ENCODE assay signal across 8 mouse cellular contexts in genomic region chr17:34941344-34942041, GRCm38 (mm10). TPM values are rescaled to one million over a fixed set of nuclear protein-coding genes. Genes with fewer than 3 reads are reported as not detected.
A peak's percentile ranks its signal among the peaks of the same experiment; 100 is the strongest.
DNase-seq lines count a peak whose midpoint lies in the region; ATAC-seq and TF ChIP-seq lines count a peak whose summit lies in the region.

No protein-coding gene starts in this region.

- H3K27ac ChIP-seq in limb, embryonic 10.5 days, result peak overlapping the region; percentile 79
- H3K27ac ChIP-seq in neural tube, embryonic 14.5 days (ENCODE audit: low read depth, low read length), result no peak overlapping the region
- no peak overlapping the region for H3K27ac ChIP-seq in thymus, adult 2 months (ENCODE audit: control insufficient read depth, insufficient read depth, low read length)

- no peaks in the 10 kb centered on the region for H3K27me3 ChIP-seq in E14TG2a.4 (ENCODE audit: insufficient read depth, low read length)
- no peaks in the 10 kb centered on the region for H3K27me3 ChIP-seq in limb, embryonic 10.5 days (ENCODE audit: low read depth, poor library complexity, severe bottlenecking)
- H3K27me3 ChIP-seq in neural tube, embryonic 14.5 days (ENCODE audit: control insufficient read depth, insufficient read depth, low read length), result no peaks in the 10 kb centered on the region
- no peaks in the 10 kb centered on the region for H3K27me3 ChIP-seq in thymus, adult 2 months (ENCODE audit: control insufficient read depth, insufficient read depth, low read length)

- no peaks in the 10 kb centered on the region for H3K36me3 ChIP-seq in E14TG2a.4 (ENCODE audit: insufficient read depth, low read length)
- no peaks in the 10 kb centered on the region for H3K36me3 ChIP-seq in limb, embryonic 10.5 days
- no peaks in the 10 kb centered on the region for H3K36me3 ChIP-seq in neural tube, embryonic 14.5 days (ENCODE audit: control insufficient read depth, insufficient read depth, low read length)
- H3K36me3 ChIP-seq in thymus, adult 2 months (ENCODE audit: control insufficient read depth, insufficient read depth, low read length), result no peaks in the 10 kb centered on the region

- no peak for TF ChIP-seq POLR2A in thymus, adult 2 months (IDR thresholded peaks at IDR 0.05; ENCODE audit: control insufficient read depth, extremely low read depth, insufficient read depth, low read length, poor library complexity)

- peak; percentile 66 for DNase-seq in MEL-GATA-1-ER (ENCODE audit: extremely low read depth, low read depth)
- DNase-seq in heart, adult 8-10 months (ENCODE audit: low spot score), result peak; percentile 45
- DNase-seq in limb, embryonic 10.5 days (ENCODE audit: low spot score), result peak; percentile 64
- DNase-seq in cerebellum, postnatal 4 days (ENCODE audit: low spot score in 2 of 2), result no peak
- DNase-seq in thymus, adult 2 months, result no peak
- DNase-seq in layer of hippocampus, postnatal 25 days (ENCODE audit: extremely low spot score in 1 of 2, low spot score in 1 of 2), result no peak

- ATAC-seq in neural tube, embryonic 14.5 days (ENCODE audit: low read depth), result 0 out of 2 replicates have a peak, but pooled peaks have one; percentile 2

- H3K4me1 ChIP-seq in E14TG2a.4 (replicated peaks; ENCODE audit: low read depth, low read length), result peaks cover 19% of the 10 kb centered on the region
- H3K4me1 ChIP-seq in limb, embryonic 10.5 days, result peaks cover 12% of the 10 kb centered on the region
- no peaks in the 10 kb centered on the region for H3K4me1 ChIP-seq in neural tube, embryonic 14.5 days (ENCODE audit: control insufficient read depth, insufficient read depth, low read length)
- H3K4me1 ChIP-seq in thymus, adult 2 months (replicated peaks; ENCODE audit: control insufficient read depth, insufficient read depth, low read length), result no peaks in the 10 kb centered on the region

- TF ChIP-seq CTCF in E14TG2a.4 (conservative IDR thresholded peaks at IDR 0.05; ENCODE audit: low read length), result no peak
- no peak for TF ChIP-seq CTCF in thymus, adult 2 months (IDR thresholded peaks at IDR 0.05; ENCODE audit: borderline replicate concordance, control insufficient read depth, extremely low read depth, insufficient read depth, low read length, poor library complexity)

- no peaks in the 10 kb centered on the region for H3K9me3 ChIP-seq in E14TG2a.4 (ENCODE audit: low read length)
- no peaks in the 10 kb centered on the region for H3K9me3 ChIP-seq in limb, embryonic 10.5 days (replicated peaks)
- H3K9me3 ChIP-seq in neural tube, embryonic 14.5 days (ENCODE audit: control insufficient read depth, low read length), result no peaks in the 10 kb centered on the region

- H3K4me2 ChIP-seq in neural tube, embryonic 14.5 days (ENCODE audit: low read depth, low read length), result peak overlapping the region; percentile 12; the same call in 1 of the 2 replicates

- 9% methylated on average over 15 of the region's 15 CpGs for WGBS in limb, embryonic 10.5 days
- WGBS in neural tube, embryonic 14.5 days, result 8% methylated on average over 15 of the region's 15 CpGs
- 75% methylated on average over 15 of the region's 15 CpGs for WGBS in thymus, adult 2 months

- 0 out of 2 replicates have a peak overlapping the region, but pooled peaks have one; percentile 7 for H3K9ac ChIP-seq in neural tube, embryonic 14.5 days (replicated peaks; ENCODE audit: low read depth, low read length)

- H3K4me3 ChIP-seq in E14TG2a.4 (replicated peaks; ENCODE audit: low read length), result peak overlapping the region; percentile 64
- H3K4me3 ChIP-seq in limb, embryonic 10.5 days, result peak overlapping the region; percentile 46
- peak overlapping the region; percentile 15; the same call in 1 of the 2 replicates for H3K4me3 ChIP-seq in neural tube, embryonic 14.5 days (ENCODE audit: low read depth, low read length)
- H3K4me3 ChIP-seq in thymus, adult 2 months (ENCODE audit: control insufficient read depth, insufficient read depth, low read length), result no peak overlapping the region

RNA-seq across cellular contexts. Expression of gene Neu1, which starts 10.4 kb away (rescaled TPM):
- total RNA-seq in heart, adult 8-10 months (2022), result 10 to 100 TPM; 13.0 to 16.1 (median 14.4) TPM
- polyA plus RNA-seq in limb, embryonic 10.5 days (2016; fragmentation: Nextera tagmentation; extraction: Ambion mirVana), result 14.6 and 16.1 TPM in 2 replicates
- 27.4 and 30.1 TPM in 2 replicates for polyA plus RNA-seq in neural tube, embryonic 14.5 days (2014; fragmentation: Nextera tagmentation; extraction: Ambion mirVana)
- polyA plus RNA-seq in thymus, adult 2 months (2012; rRNA removed), result 66.9 and 82.3 TPM in 2 replicates
- total RNA-seq in layer of hippocampus, postnatal 25 days (2021), result 10 to 100 TPM; 37.2 to 37.4 TPM

RNA-seq across cellular contexts. Expression of gene Hspa1b, which starts 17.5 kb away (rescaled TPM):
- 1 to 10 TPM; 1.4 to 5.5 (median 2.6) TPM for total RNA-seq in heart, adult 8-10 months (2022)
- 0.08 and 0.14 TPM in 2 replicates for polyA plus RNA-seq in limb, embryonic 10.5 days (2016; fragmentation: Nextera tagmentation; extraction: Ambion mirVana)
- polyA plus RNA-seq in neural tube, embryonic 14.5 days (2014; fragmentation: Nextera tagmentation; extraction: Ambion mirVana), result 0.27 and 0.35 TPM in 2 replicates
- 22.7 and 26.5 TPM in 2 replicates for polyA plus RNA-seq in thymus, adult 2 months (2012; rRNA removed)
- total RNA-seq in layer of hippocampus, postnatal 25 days (2021), result 10 to 100 TPM; 17.0 to 23.5 TPM

RNA-seq across cellular contexts. Expression of gene Slc44a4, which starts 27.2 kb away (rescaled TPM):
- total RNA-seq in heart, adult 8-10 months (2022), result not detected
- not detected in 2 replicates for polyA plus RNA-seq in limb, embryonic 10.5 days (2016; fragmentation: Nextera tagmentation; extraction: Ambion mirVana)
- not detected in 2 replicates for polyA plus RNA-seq in neural tube, embryonic 14.5 days (2014; fragmentation: Nextera tagmentation; extraction: Ambion mirVana)
- 0.33 and 0.59 TPM in 2 replicates for polyA plus RNA-seq in thymus, adult 2 months (2012; rRNA removed)
- under 1 TPM; 0.20 to 0.21 TPM for total RNA-seq in layer of hippocampus, postnatal 25 days (2021)

RNA-seq across cellular contexts. Expression of gene Gm20481, which starts 28.2 kb away (rescaled TPM):
- not detected for total RNA-seq in heart, adult 8-10 months (2022)
- polyA plus RNA-seq in limb, embryonic 10.5 days (2016; fragmentation: Nextera tagmentation; extraction: Ambion mirVana), result not detected in 2 replicates
- polyA plus RNA-seq in neural tube, embryonic 14.5 days (2014; fragmentation: Nextera tagmentation; extraction: Ambion mirVana), result not detected in 2 replicates
- polyA plus RNA-seq in thymus, adult 2 months (2012; rRNA removed), result not detected in 2 replicates
- not detected for total RNA-seq in layer of hippocampus, postnatal 25 days (2021)

RNA-seq across cellular contexts. Expression of gene Hspa1a, which starts 30.5 kb away (rescaled TPM):
- total RNA-seq in heart, adult 8-10 months (2022), result 1 to 10 TPM; 1.8 to 7.5 (median 3.6) TPM
- 1.1 and 1.4 TPM in 2 replicates for polyA plus RNA-seq in limb, embryonic 10.5 days (2016; fragmentation: Nextera tagmentation; extraction: Ambion mirVana)
- polyA plus RNA-seq in neural tube, embryonic 14.5 days (2014; fragmentation: Nextera tagmentation; extraction: Ambion mirVana), result 7.0 and 7.6 TPM in 2 replicates
- polyA plus RNA-seq in thymus, adult 2 months (2012; rRNA removed), result 10.0 and 12.2 TPM in 2 replicates
- total RNA-seq in layer of hippocampus, postnatal 25 days (2021), result 10 to 100 TPM; 14.9 to 17.9 TPM

Comparison
In these comparisons a context has a peak if more than half of its experiments do, and no peak if none do; other contexts are left out.
1. DNase-seq: peak in MEL-GATA-1-ER (single experiment), heart, adult 8-10 months (single experiment) and limb, embryonic 10.5 days (single experiment); none in cerebellum, postnatal 4 days (0 of 2), thymus, adult 2 months (single experiment) and layer of hippocampus, postnatal 25 days (0 of 2).
2. RNA of gene Hspa1b, which starts 17.5 kb away (polyA plus RNA-seq): 22.7 to 26.5 TPM in thymus, adult 2 months; 0.27 to 0.35 TPM in neural tube, embryonic 14.5 days and 0.08 to 0.14 TPM in limb, embryonic 10.5 days; every median in the first group is over 10 times any median in the second.